Mouse (Mus musculus) c-Kit-negative CD71-positive TER-119-positive erythroid progenitor cells, embryonic 14.5 days (primary cell): Measurements from ENCODE around the gene Tenm3.

ENCODE experiments used
- DNase-seq: peaks from one replicate; pipeline ENCODE4 v3.0.0-alpha.2; 2013; ENCODE audit warnings: low read depth, low spot score

Gene Tenm3

DNA sequence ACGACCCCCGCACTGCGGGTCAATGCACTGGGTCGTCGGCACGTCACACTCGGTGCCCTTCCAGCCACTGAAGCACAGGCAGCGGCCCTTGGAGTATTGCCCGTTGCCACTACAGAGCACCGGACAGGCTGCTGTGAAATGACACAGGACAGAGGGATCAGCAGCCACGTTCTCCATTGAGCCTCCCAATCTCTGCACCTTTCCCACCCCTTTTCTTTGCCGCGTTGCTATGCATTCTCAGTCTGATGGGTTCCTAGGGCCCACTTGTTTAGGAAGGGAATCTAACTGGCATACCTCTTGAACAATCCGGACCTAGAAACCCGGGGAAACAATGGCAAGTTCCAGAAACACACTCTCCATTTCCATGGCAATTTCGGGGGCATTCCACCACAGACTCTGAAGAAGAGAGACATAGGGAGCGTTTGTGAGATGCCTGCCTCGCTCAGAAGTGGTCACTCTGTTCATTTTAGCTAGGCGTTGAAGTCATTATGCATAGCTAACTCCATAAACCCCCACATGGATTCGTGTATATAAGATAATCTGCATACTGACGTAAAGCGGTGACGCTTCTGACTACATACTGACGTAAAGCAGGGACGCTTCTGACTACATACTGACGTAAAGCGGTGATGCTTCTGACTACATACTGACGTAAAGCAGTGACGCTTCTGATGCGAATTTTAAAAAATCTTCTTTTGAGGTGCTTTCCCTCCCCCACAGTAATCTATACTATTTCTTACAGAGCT lies 501.3 kb downstream of the Tenm3 start:
- DNase-seq, result no peak

DNA sequence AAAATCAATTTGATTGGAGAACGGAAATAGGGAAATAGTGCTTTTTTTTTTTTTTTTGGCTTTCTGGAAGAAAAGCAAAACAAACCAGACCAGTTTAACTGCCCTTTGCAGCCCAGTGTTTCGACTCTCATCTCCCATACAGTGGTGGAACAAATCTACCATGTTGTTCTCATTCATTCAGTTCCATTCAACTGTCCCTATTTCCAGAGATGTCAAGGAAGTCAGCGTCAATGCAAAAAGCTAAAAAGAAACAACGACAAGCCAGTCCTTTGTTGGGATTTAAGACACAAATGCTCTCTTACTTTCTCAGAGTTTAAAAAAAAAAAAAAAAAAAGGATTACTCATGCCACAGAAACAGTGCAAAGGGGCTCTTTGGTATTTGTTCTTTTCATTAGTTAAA lies 502.1 kb downstream of the Tenm3 start:
- DNase-seq, result no peak

DNA sequence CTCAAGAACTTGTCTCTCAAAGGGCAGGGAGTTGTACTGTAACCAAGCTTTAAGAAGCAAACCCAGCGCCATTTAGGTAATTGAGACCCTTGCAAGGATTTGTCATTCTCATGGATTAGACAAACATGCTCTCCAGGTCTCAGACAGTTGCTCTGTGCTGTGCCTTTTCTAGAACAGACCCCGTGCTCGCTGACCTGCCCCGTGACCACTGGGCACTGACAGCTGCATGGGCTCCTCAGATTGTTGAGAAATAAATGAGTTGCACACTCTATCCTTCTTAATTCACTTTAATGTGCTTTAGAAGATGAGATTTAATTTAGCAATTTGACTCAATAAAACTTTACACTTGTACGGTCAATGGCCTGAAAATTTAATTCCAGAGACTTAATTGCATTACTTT lies 502.5 kb downstream of the Tenm3 start:
- no peak for DNase-seq

DNA sequence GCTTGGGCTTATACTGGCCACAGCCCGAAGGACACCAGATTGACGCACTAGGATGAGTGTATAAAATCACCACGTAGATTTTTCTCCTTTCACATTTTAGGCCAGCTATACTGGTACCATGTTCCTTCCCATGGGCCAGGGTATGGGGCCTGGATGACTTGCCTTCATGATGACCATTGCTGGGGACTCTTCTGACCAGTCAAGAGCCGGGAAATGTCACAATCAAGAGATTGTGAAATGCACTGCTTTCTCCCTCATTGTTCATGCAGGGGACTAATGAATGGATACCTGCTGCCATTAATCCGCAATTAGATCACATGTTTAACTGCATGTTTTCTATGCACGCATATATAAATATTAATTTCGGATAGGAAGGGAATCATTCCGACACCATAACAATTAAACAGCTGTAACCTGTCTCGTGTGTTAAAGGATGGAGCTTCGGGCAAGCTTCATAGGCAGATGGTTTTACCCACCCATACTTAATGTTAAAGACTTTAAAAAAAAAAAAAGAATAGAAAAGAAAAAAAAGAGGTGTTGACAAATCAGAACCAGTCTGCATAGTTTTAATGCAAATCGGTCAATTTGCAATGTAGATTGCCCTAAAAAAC lies 521.0 kb downstream of the Tenm3 start:
- no peak for DNase-seq

DNA sequence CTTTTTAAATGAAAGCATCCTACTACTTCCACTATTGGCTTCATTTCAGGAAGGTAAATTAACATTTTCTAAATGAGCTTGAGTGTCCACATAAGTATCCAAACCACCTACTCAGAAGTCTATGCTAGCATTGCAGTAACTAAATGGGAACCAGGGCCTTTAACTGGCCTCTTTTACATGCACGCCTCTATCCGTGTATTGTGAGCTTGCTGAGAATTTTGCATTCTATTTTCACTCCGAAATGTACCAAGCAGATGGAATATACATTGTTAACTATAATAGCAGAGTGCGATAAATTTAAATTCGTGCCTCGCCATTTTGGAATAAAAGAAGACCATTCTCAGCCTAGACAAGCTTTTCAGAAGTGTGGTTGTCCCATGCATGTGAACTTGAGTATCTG lies 521.5 kb downstream of the Tenm3 start:
- no peak for DNase-seq

GRCm38 (mm10) chr8:48319674-48320073 lies 524.1 kb downstream of the Tenm3 start:
- no peak for DNase-seq

- DNase-seq, result no peak
Observed at GRCm38 (mm10) chr8:48317498-48317897, 526.3 kb downstream of the Tenm3 start.

GRCm38 (mm10) chr8:48315605-48316004 lies 528.1 kb downstream of the Tenm3 start:
- no peak for DNase-seq

- no peak for DNase-seq
Observed at GRCm38 (mm10) chr8:48313985-48314368, 529.8 kb downstream of the Tenm3 start.

- no peak for DNase-seq
Observed at GRCm38 (mm10) chr8:48313210-48313984, 530.4 kb downstream of the Tenm3 start.

GRCm38 (mm10) chr8:48311706-48312105 lies 532.0 kb downstream of the Tenm3 start:
- DNase-seq, result no peak

GRCm38 (mm10) chr8:48310240-48310849 lies 533.4 kb downstream of the Tenm3 start:
- DNase-seq, result no peak

DNA sequence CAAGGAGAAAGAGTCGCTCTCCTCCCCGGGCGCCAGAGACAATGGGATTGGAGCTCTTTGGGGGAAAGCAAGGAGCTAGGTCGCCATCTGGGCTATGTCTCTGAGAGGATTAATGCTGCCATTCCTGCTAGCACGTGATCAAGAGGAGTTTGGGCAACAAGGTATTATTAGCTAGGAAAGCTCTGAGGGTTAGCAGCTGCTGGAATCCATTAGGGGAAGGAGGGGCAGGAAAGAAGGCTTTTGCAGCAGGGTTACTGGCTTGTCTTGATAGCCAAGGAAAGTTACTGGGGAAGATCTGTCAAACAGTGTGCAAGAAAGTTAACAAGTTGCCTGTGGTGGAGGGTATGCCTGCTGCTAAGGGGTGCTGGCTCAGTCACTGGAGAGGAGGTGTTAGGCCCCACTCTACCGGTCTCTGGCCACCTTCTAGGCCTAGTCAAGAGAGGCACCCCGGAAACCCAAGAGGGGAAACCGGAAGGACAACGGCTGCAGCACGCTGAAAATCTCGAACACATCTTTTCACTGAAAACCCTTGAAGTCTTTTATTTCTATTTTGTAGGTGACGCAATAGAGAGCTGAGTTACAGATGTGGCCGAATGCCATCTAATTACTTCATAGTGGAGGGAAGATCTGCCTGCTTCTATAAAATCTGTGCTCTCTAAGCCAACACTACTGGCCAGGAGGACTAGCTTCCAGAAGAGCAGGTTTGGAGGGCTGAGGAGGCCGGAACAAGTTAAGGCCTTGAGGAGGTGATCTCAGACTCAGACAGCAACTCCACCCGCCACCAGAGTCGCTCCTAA lies 534.4 kb downstream of the Tenm3 start:
- DNase-seq, result no peak

- DNase-seq, result no peak
Observed at GRCm38 (mm10) chr8:48304224-48304623, 539.5 kb downstream of the Tenm3 start.

DNA sequence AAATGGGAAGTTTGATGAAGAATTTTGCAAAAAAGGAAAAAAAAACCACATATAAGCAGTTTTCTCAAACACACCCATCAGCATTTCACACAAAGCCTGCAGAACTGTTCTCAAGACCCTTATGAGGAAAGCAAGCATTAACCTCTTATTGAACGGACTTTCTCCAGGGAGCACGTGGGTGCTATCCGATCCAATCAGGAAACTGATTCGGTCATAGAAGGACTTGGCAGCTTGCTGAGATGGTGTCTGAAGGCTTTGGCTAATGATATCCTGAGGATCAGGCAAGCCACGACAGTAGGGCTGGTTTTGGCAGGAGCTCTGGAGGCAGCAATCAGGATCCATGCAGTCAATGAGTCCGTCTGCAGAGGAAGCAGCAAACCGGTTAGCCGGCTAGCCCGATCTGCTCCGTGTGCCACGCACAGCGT lies 543.1 kb downstream of the Tenm3 start:
- no peak for DNase-seq

DNA sequence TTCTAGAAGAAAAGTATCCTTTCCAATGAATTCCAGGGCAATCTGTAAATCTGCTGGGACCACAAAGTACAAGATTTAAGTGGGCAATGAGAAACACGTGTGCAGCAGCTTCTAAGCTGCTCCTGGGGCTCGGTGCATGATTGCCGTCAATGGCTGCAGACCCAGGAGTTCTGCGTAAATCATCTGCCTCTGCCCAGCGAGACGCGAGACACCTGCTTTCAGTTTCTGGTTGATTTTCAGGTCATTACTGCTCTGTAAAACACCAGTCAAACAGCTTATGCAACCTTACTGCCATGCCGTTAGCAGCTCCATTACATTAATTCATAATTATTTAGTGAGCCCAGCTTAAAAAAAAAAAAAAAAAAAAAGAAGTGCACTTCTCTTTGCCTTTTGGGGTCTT lies 543.7 kb downstream of the Tenm3 start:
- DNase-seq, result no peak

DNA sequence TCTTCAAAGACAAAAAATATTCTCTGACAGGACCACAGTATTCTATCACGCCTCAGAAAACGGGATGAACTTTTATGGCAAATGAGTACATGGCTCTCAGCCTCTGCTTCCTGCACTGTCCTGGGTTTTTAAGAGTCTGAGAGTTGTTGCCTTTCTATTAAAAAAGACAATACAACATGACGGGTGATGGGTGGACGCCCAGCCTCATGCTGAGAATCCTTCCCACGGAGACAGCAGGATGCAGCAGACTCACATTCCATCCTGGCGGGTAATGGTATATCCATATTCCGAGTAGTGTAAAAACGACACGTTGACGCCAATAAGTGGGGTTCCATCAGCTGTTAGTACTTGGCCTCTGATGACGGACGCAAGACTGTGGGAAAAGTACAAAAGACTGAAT lies 544.4 kb downstream of the Tenm3 start:
- no peak for DNase-seq

DNA sequence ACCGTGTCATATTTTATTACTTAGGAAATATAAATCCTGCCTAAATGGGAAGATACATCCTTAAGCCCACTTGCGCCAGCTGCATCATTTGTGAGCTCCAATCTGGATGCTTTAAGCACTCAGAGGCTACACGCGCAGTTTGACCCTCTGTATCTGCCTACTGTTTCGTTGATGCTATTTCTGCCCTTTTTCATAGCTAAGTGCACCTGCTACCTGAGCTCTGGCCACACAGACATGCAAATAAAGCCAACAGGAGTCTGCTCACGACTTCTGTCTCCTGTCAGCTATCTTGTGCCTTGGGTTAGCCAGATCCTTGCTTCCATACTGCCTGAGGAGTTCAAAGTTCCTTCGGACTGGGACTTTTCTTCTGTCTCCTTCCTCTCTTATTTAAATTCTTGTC lies 547.4 kb downstream of the Tenm3 start:
- DNase-seq, result no peak

- no peak for DNase-seq
Observed at GRCm38 (mm10) chr8:48295558-48295957, 548.2 kb downstream of the Tenm3 start.

- no peak for DNase-seq
Observed at GRCm38 (mm10) chr8:48293797-48294196, 550.0 kb downstream of the Tenm3 start.

GRCm38 (mm10) chr8:48285432-48285831 lies 558.3 kb downstream of the Tenm3 start:
- DNase-seq, result no peak
